ENCODE assay signal across 16 mouse cellular contexts in genomic region chrX:93289851-93290380, GRCm38 (mm10). TPM values are rescaled to one million over a fixed set of nuclear protein-coding genes. Genes with fewer than 3 reads are reported as not detected.
DNase-seq lines count a peak whose midpoint lies in the region; ATAC-seq and TF ChIP-seq lines count a peak whose summit lies in the region.
"Had no signal": no experiment of that assay in that cellular context is flagged by ENCODE, and none has a peak within 500 bp of the region (broad histone marks: within the 10 kb centered on the region; RNA-seq: fewer than 3 reads in every experiment).

No protein-coding gene starts in this region.

- no peaks in the 10 kb centered on the region for H3K36me3 ChIP-seq in limb, embryonic 11.5 days (ENCODE audit: control insufficient read depth, insufficient read depth, low read length)

- no peak overlapping the region for H3K9ac ChIP-seq in limb, embryonic 11.5 days (ENCODE audit: low read length)
- H3K9ac ChIP-seq: lung, embryonic 14.5 days had no signal

- intact Hi-C loops in gastrocnemius, adult 2 months (cut with DNase I), result loop anchor here (5.0 to 10.0 kb wide), 3 partner anchors 175 to 922 kb away; partner anchors contain the start of gene Eif2s3x

- no peaks in the 10 kb centered on the region for H3K9me3 ChIP-seq in limb, embryonic 11.5 days (ENCODE audit: control insufficient read depth, low read length)

- no peak overlapping the region for H3K4me2 ChIP-seq in limb, embryonic 11.5 days (ENCODE audit: low read depth, severe bottlenecking)

- H3K27me3 ChIP-seq in limb, embryonic 11.5 days (ENCODE audit: control insufficient read depth, insufficient read depth, low read length), result peaks cover 85% of the 10 kb centered on the region

- TF ChIP-seq CTCF in gastrocnemius, adult 2 months (IDR thresholded peaks at IDR 0.05), result no peak

- no peaks in the 10 kb centered on the region for H3K4me1 ChIP-seq in limb, embryonic 11.5 days (ENCODE audit: control insufficient read depth, insufficient read depth, low read length)

- WGBS in limb, embryonic 11.5 days, result 19% methylated on average over 12 of the region's 12 CpGs

- no peak for DNase-seq in gastrocnemius, adult 2 months
- no peak for DNase-seq in gastrocnemius, postnatal 4 days (ENCODE audit: low spot score in 2 of 2)
- DNase-seq in retina, embryonic 14.5 days (ENCODE audit: low spot score), result peak; percentile 9
- DNase-seq in retina, postnatal 1 day, result no peak
- DNase-seq in limb, embryonic 11.5 days (ENCODE audit: low spot score), result peak; percentile 23
- no peak for DNase-seq in kidney, postnatal 14 days
- DNase-seq: adrenal gland, postnatal 14 days; cerebellum, postnatal 25 days; layer of hippocampus, postnatal 36 days; lung, embryonic 14.5 days had no signal

- H3K27ac ChIP-seq in gastrocnemius, adult 2 months, result no peak overlapping the region
- H3K27ac ChIP-seq in limb, embryonic 11.5 days (replicated peaks; ENCODE audit: low read depth, low read length), result no peak overlapping the region
- H3K27ac ChIP-seq: kidney, postnatal 0 days; stomach, postnatal 0 days had no signal

- H3K4me3 ChIP-seq in gastrocnemius, adult 2 months, result peak overlapping the region; percentile 67
- H3K4me3 ChIP-seq in limb, embryonic 11.5 days (ENCODE audit: low read depth, low read length), result no peak overlapping the region

- ATAC-seq in limb, embryonic 11.5 days (ENCODE audit: insufficient number of reproducible peaks, low FRiP score, low TSS enrichment, low read depth), result no peak
- no peak for ATAC-seq in erythroid progenitor cell, adult 5-6 weeks (replicated peaks; ENCODE audit: low FRiP score, poor library complexity, severe bottlenecking)
- ATAC-seq in granulocyte monocyte progenitor cell, adult 5-6 weeks (replicated peaks; ENCODE audit: poor library complexity, severe bottlenecking), result no peak
- ATAC-seq: inflammation-experienced regulatory T-cells, adult 6 months had no signal

RNA-seq across cellular contexts. Expression of gene Arx, which starts 3.7 kb away (rescaled TPM):
- under 1 TPM; 0.20 to 0.25 TPM for total RNA-seq in gastrocnemius, adult 2 months (2021)
- 1 to 10 TPM; 2.2 to 2.4 TPM for total RNA-seq in gastrocnemius, postnatal 4 days (2021)
- 0.17 and 0.21 TPM in 2 replicates for polyA plus RNA-seq in limb, embryonic 11.5 days (2014; fragmentation: Nextera tagmentation; extraction: Ambion mirVana)
- not detected in 2 replicates for total RNA-seq in erythroid progenitor cell, adult 5-6 weeks (2015; ENCODE audit: low replicate concordance)
- not detected in 2 replicates for total RNA-seq in erythroid progenitor cell, adult 5-6 weeks (2017; ENCODE audit: low replicate concordance)
- total RNA-seq in granulocyte monocyte progenitor cell, adult 5-6 weeks (2014; fragmentation: Nextera tagmentation), result not detected in 2 replicates
- not detected in 2 replicates for total RNA-seq in granulocyte monocyte progenitor cell, adult 5-6 weeks (2017)
- polyA plus RNA-seq: heart, embryonic 14.5 days; inflammation-experienced regulatory T-cells, adult 6 months; lung, embryonic 14.5 days had no signal

Comparison
In these comparisons a context has a peak if more than half of its experiments do, and no peak if none do; other contexts are left out.
1. DNase-seq: peak in retina, embryonic 14.5 days (single experiment) and limb, embryonic 11.5 days (single experiment); none in gastrocnemius, adult 2 months (single experiment), gastrocnemius, postnatal 4 days (0 of 2), retina, postnatal 1 day (single experiment) and kidney, postnatal 14 days (single experiment).